ENCODE assay signal across 12 mouse cellular contexts in the genomic region with DNA sequence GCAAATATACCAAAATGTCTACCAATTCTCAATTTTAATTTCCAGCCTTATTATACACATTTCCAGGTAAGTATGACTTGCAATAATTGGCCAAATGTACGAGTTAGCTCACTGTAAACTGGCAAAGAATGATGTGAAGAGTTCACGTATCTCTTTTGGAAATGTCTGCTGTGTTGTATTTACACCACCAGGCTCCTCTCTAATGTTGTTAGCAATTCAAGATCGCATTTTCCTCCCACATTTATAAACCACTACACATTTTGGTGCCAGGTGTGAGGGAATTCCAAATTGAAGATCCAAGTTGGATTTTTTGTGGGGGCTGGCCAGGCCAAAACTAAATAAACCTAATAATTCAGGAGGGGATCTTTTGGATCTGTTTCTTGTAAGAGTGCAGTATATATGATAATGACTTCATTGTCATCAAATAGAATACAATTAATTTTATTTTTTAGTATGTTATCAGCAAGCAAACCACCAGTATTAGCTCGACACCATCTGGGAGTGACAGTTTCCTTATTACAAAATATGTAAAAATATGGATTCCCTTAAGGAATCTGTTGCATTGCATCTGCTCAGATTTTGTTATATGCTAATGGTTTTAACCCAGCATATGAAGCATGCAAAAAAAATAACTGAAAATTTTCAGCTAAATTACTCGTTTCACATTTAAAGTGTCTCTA.
"Had no signal": no experiment of that assay in that cellular context is flagged by ENCODE, and none has a peak within 500 bp of the region (broad histone marks: within the 10 kb centered on the region; RNA-seq: fewer than 3 reads in every experiment).

No protein-coding gene starts in this region.

- DNase-seq: kidney, adult 11 months; kidney, adult 9 months; kidney, postnatal 36 days; left cerebral cortex, postnatal 4 days; lung, adult 18-20 months; thymus, adult 18-20 months; thymus, postnatal 36 days had no signal

- H3K27ac ChIP-seq: kidney, postnatal 0 days; limb, embryonic 13.5 days; liver, embryonic 14.5 days; neural tube, embryonic 12.5 days; stomach, postnatal 0 days had no signal

- H3K9me3 ChIP-seq: limb, embryonic 13.5 days; neural tube, embryonic 12.5 days had no signal

- H3K4me3 ChIP-seq: limb, embryonic 13.5 days; neural tube, embryonic 12.5 days had no signal

- H3K27me3 ChIP-seq: limb, embryonic 13.5 days; neural tube, embryonic 12.5 days had no signal

- H3K36me3 ChIP-seq: limb, embryonic 13.5 days; neural tube, embryonic 12.5 days had no signal

- H3K9ac ChIP-seq: limb, embryonic 13.5 days; liver, embryonic 14.5 days; neural tube, embryonic 12.5 days had no signal

- H3K4me2 ChIP-seq: limb, embryonic 13.5 days; neural tube, embryonic 12.5 days had no signal

- H3K4me1 ChIP-seq: limb, embryonic 13.5 days; neural tube, embryonic 12.5 days had no signal
